Mouse (Mus musculus): ENCODE data around the gene Gatb. TPM values are rescaled to one million over a fixed set of nuclear protein-coding genes. Genes with fewer than 3 reads are reported as not detected.

Gene Gatb
- polyA plus RNA-seq, 1 experiment = 2.6 TPM

DNA sequence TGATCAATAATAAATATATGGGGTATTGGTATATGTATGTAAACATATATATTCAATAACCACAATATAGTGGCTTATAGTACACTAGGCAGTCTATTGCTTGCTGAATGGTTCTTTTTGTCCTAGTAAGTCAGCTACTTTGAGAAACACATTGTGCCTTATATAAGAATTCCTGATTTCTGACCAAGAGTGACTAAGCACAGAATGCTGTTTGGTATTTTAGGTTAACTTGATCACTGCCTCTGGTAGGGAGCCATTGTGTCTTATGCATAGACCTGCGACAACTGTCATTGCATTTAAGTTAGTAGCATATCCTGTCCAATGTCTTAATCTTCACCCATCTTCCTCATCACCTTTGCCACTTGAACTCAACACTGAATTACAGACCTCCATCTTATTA, 45.8 kb downstream of the Gatb start:
- Histone ChIP-seq H3K4me1 (no peaks in the 10 kb centered on the region), H3K9me3 (no peaks in the 10 kb centered on the region), H3K4me3 (replicated peaks) (no peak overlapping the region), H3K36me3 (replicated peaks; ENCODE audit: low read length) (peaks cover 42% of the 10 kb centered on the region), H3K27me3 (replicated peaks) (no peaks in the 10 kb centered on the region)
- TF ChIP-seq GATA1 (IDR thresholded peaks at IDR 0.05; ENCODE audit: borderline replicate concordance, low read length) = no peak
- no peak for TF ChIP-seq FLI1 (IDR thresholded peaks at IDR 0.05; ENCODE audit: low read length)

DNA sequence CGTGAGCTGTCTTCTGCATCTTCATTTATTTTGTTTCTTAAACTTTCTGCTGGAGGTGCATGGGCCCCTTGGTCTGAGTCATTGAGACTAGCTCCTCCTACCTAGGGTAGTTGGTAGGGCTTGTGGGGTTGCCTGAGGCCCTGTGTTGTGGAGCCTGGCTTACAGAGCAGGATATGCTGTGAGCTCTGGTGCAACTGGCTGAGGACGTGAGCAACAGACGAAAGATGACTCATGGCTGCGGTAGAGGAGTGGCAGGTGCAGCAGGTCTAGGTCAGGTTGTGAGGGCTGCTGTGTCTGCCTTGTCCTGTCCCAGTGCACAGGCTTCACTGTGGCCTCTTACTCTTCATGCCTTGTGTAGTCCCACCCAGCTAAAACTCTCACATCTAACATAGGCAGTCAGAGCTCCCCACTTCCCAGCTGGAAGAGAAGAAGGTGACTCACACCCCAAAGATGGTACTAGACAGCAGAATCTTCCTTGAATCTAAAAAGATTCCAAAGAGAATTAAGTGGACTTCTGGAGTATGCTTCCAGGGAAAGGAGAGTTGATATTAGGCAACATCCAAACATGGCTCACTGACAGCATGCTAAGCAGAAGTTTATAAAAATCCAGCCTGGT, 56.1 kb downstream of the Gatb start:
- Histone ChIP-seq H3K9me3 (peaks cover 3% of the 10 kb centered on the region; the same call in 1 of the 2 replicates), H3K4me3 (replicated peaks) (no peak overlapping the region), H3K36me3 (replicated peaks; ENCODE audit: low read length) (peaks cover 11% of the 10 kb centered on the region), H3K4me1 (no peaks in the 10 kb centered on the region), H3K27me3 (replicated peaks) (no peaks in the 10 kb centered on the region)
- TF ChIP-seq FLI1 (IDR thresholded peaks at IDR 0.05; ENCODE audit: low read length) = no peak
- TF ChIP-seq GATA1 (IDR thresholded peaks at IDR 0.05; ENCODE audit: borderline replicate concordance, low read length) = no peak

DNA sequence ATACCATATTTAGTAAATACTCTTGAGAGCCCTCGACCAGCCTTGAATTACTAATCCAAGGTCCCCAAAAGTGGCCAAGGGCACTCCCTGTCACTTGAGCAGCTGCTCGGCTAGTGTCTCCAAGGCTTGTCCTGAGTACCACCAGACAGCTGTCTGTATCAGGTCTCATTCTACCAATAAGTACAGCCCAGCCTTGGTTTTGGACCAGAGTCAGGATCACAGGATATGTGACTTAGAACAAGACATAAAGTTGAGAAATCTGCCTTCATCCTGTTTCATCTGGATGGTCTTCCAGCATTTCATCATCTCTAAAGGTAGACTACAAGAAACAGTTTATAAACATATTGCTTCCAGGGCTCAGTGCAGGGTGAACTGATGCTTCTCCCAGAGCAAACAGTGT, 59.8 kb downstream of the Gatb start:
- Histone ChIP-seq H3K36me3 (replicated peaks; ENCODE audit: low read length) (peaks cover 29% of the 10 kb centered on the region), H3K9me3 (peaks cover 3% of the 10 kb centered on the region; the same call in 1 of the 2 replicates)
- TF ChIP-seq GATA1 (IDR thresholded peaks at IDR 0.05; ENCODE audit: borderline replicate concordance, low read length) (no peak), FLI1 (IDR thresholded peaks at IDR 0.05; ENCODE audit: low read length) (no peak)

DNA sequence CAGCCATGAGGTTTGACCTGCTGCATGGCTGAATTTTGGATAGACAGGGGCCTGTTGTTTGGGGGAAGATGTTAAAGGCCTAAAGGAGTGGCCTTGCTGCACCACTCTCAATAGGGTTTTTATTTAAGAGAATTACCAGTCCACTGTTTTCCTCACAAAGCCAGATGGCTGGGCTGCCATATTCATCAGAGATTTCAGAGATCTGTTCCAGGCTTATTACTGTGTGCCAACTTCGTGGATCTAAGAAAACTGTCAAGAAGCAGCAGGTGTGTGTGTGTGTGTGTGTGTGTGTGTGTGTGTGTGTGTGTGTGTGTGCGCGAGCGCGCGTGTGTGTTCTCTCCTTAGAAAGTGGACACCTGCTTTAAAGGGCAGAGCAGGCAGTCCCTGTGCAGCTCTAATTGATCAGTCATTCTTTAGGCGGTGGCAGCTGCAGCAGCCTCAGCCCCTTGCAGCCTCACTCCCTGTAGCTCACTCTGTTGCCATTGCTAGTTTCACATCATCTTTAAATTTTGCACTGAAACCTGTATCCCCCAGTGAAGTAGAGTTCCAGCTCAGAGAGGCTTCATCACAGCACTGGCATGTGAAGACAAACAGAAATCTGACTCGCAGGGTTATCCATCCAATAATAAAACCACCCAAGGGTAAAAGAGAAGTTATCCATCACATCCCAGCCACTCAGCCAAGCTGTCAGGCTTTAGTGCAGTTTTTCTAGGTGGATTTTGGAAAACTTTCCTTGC, 60.6 kb downstream of the Gatb start:
- Histone ChIP-seq H3K9me3 (no peaks in the 10 kb centered on the region), H3K27me3 (replicated peaks) (no peaks in the 10 kb centered on the region), H3K4me3 (replicated peaks) (no peak overlapping the region), H3K4me1 (peaks cover 11% of the 10 kb centered on the region; the same call in 1 of the 2 replicates), H3K36me3 (replicated peaks; ENCODE audit: low read length) (peaks cover 30% of the 10 kb centered on the region)
- no peak for TF ChIP-seq FLI1 (IDR thresholded peaks at IDR 0.05; ENCODE audit: low read length)
- no peak for TF ChIP-seq GATA1 (IDR thresholded peaks at IDR 0.05; ENCODE audit: borderline replicate concordance, low read length)

More for the DNA sequence above, 59.8 kb downstream of the Gatb start:
- Histone ChIP-seq H3K4me3 (replicated peaks) (no peak overlapping the region), H3K4me1 (peaks cover 11% of the 10 kb centered on the region; the same call in 1 of the 2 replicates), H3K27me3 (replicated peaks) (no peaks in the 10 kb centered on the region)

DNA sequence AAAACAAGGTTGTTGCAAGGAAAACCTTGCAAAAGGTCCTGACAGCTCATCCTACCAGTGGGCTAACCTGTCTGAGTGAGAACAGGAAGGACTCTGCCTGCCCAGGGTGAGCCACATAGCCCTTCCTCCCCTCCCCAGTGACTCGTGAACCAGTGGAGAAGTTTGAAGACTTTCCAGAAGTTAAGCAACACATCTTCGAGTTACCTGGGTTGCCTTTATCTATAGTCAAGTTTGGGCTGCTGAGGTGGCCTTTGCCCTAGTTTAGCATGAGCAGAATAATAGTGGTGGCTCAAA, 61.2 kb downstream of the Gatb start:
- H3K4me3 ChIP-seq (replicated peaks) = no peak overlapping the region
- peaks cover 29% of the 10 kb centered on the region for H3K36me3 ChIP-seq (replicated peaks; ENCODE audit: low read length)
- peaks cover 11% of the 10 kb centered on the region; the same call in 1 of the 2 replicates for H3K4me1 ChIP-seq
- H3K27me3 ChIP-seq (replicated peaks) = no peaks in the 10 kb centered on the region
- no peak for TF ChIP-seq FLI1 (IDR thresholded peaks at IDR 0.05; ENCODE audit: low read length)
- TF ChIP-seq GATA1 (IDR thresholded peaks at IDR 0.05; ENCODE audit: borderline replicate concordance, low read length) = no peak
- no peaks in the 10 kb centered on the region for H3K9me3 ChIP-seq

DNA sequence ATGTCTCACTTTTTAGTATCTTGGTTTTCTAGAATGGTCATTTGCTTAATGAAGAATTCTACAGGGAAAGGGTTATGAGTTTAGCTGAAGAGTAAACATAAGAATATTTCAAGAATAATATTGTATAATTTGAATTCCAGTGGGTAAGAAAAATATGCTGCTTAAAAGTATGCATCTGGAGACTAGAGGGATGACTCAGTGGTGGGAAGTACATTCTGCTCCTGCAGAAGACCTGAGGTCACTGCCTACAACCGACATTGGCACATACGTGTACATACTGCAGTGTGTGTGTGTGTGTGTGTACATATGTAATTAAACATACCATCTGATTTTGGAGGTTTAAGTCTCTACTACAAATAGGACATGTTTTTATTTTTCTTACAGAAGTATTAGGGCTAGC, 61.7 kb downstream of the Gatb start:
- Histone ChIP-seq H3K4me3 (replicated peaks) (no peak overlapping the region), H3K27me3 (replicated peaks) (no peaks in the 10 kb centered on the region), H3K9me3 (no peaks in the 10 kb centered on the region), H3K36me3 (replicated peaks; ENCODE audit: low read length) (peaks cover 28% of the 10 kb centered on the region), H3K4me1 (peaks cover 11% of the 10 kb centered on the region; the same call in 1 of the 2 replicates)
- TF ChIP-seq GATA1 (IDR thresholded peaks at IDR 0.05; ENCODE audit: borderline replicate concordance, low read length) (no peak), FLI1 (IDR thresholded peaks at IDR 0.05; ENCODE audit: low read length) (no peak)

DNA sequence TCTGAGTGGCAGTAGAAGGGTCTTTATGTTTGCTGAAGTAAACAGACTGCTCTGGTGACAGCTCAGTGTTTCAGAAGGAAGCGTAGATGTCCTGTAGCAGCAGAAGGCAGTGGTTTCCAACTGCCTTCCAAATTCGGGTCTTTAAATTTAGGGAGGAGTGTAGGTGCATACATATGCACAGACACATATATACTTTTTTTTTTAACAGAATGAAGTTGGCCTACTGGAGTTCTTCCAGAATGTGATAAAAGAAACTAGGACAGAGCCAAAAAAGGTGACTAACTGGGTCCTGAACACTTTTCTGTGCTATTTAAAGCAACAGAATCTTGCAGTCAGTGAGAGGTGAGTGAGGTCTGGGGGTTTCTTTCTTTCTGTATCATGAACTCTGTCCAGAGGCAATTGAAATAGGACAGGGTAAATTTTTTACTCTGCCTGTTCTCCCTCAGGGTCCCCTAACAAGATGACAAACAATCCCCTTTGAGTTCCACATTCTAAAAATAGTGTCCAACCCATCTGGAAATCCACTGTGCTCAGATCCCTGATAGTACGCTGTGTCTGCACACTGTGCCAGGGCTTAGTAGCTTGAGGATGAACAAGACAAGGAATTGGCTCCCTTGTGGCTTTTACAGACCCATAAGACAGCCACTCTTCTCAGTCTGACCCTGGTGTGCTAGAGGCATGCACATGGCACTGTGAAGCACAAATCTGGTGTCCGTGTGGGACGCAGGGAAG, 63.0 kb downstream of the Gatb start:
- peaks cover 25% of the 10 kb centered on the region for H3K36me3 ChIP-seq (replicated peaks; ENCODE audit: low read length)
- H3K27me3 ChIP-seq (replicated peaks) = no peaks in the 10 kb centered on the region

DNA sequence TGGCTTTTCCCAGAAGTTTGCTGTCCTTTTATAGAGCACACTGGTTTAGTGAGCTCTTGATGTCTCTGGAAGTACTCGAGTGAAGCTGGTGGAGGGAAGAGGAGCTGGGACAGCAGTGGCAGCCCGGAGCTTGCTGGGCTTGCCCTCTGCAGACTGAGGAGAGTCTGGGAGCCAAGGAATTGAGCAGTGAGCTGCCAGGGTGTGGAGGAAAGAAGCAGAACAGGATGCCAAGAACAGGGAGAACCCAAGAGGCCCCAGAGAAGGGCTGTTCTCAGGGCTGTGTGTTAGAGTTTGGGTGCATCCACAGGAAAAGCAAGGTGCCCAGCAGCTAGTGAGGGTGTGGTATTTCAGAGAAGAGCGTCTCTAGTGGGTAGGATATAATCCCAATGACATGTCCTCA, 67.8 kb downstream of the Gatb start:
- TF ChIP-seq FLI1 (IDR thresholded peaks at IDR 0.05; ENCODE audit: low read length) (no peak), GATA1 (IDR thresholded peaks at IDR 0.05; ENCODE audit: borderline replicate concordance, low read length) (no peak)
- Histone ChIP-seq H3K36me3 (replicated peaks; ENCODE audit: low read length) (peaks cover 34% of the 10 kb centered on the region), H3K4me1 (peaks cover 18% of the 10 kb centered on the region), H3K27me3 (replicated peaks) (no peaks in the 10 kb centered on the region), H3K9me3 (no peaks in the 10 kb centered on the region), H3K4me3 (replicated peaks) (no peak overlapping the region)

More for the DNA sequence above, 63.0 kb downstream of the Gatb start:
- Histone ChIP-seq H3K4me3 (replicated peaks) (no peak overlapping the region), H3K9me3 (no peaks in the 10 kb centered on the region), H3K4me1 (peaks cover 17% of the 10 kb centered on the region)
- no peak for TF ChIP-seq GATA1 (IDR thresholded peaks at IDR 0.05; ENCODE audit: borderline replicate concordance, low read length)

DNA sequence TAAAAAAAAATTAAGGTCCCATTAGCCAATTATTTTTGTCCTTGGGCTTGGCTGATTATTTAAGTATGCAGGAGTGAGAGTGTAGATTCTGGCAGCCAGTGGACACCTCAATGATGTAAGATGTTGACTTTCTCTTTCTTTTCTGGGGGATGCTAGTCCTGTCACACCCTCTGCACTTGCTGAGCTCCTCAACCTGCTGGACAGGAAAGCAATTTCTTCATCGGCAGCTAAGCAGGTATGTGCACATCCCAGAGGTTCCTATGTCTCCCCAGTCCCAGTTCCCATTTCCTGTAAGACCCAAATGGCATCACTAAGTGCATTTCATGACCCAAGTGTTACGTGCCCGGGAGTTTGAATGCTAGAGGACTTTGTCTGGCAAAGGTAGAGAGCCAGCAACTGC, 70.9 kb downstream of the Gatb start:
- no peak for TF ChIP-seq FLI1 (IDR thresholded peaks at IDR 0.05; ENCODE audit: low read length)
- no peak for TF ChIP-seq GATA1 (IDR thresholded peaks at IDR 0.05; ENCODE audit: borderline replicate concordance, low read length)
- no peaks in the 10 kb centered on the region for H3K9me3 ChIP-seq

DNA sequence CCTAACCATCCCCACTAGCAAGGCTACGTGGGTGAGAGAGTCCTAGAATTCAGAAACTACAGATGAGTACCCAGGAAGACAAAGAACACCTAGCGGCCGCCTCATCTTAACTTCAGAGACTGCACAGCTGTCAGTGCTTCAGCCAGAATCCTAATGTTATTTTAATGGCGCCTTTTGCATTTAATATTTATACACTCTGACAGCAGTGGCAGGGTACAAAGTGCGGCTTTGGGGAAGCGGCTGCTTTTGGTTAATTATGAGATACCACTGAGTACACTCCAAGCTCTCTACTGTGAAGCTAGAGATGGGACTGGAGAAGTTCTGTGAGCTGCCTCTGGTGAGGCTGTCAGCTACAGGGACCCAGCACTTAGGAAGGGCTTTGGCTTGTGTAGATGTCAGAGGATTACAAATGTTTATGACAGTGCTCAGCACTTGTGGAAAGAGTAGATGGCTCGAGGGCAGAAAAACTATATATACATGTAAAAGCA, 71.6 kb downstream of the Gatb start:
- Histone ChIP-seq H3K36me3 (replicated peaks; ENCODE audit: low read length) (peaks cover 22% of the 10 kb centered on the region), H3K27me3 (replicated peaks) (no peaks in the 10 kb centered on the region), H3K4me3 (replicated peaks) (no peak overlapping the region), H3K9me3 (no peaks in the 10 kb centered on the region), H3K4me1 (peaks cover 33% of the 10 kb centered on the region)
- TF ChIP-seq FLI1 (IDR thresholded peaks at IDR 0.05; ENCODE audit: low read length) = no peak
- no peak for TF ChIP-seq GATA1 (IDR thresholded peaks at IDR 0.05; ENCODE audit: borderline replicate concordance, low read length)

More for the DNA sequence above, 70.9 kb downstream of the Gatb start:
- peaks cover 26% of the 10 kb centered on the region for H3K4me1 ChIP-seq
- H3K27me3 ChIP-seq (replicated peaks) = no peaks in the 10 kb centered on the region
- H3K4me3 ChIP-seq (replicated peaks) = no peak overlapping the region
- H3K36me3 ChIP-seq (replicated peaks; ENCODE audit: low read length) = peaks cover 22% of the 10 kb centered on the region
